Mouse (Mus musculus): ENCODE measurements around the gene Gng2.

DNA sequence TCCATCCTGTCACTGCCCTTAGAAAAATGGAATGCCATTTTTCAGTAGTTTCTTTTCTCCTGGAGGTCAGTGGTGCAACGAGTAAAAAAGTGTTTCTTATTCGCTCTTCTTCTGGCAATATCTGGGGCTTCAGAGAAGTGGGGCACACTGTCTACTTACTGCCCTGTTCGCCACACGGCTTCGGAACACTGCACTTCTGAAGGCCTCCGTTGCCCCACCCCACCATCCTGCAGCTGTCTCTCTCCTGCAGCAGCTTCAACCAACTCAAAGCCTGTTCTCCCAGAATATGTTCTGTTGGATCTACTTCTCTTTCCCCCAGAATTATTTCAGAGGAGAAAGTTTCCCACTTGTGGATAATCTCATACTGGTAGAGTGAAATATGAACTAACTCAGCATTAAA, 52.3 kb downstream of the Gng2 start:
- no peak for TF ChIP-seq CTCF (IDR thresholded peaks at IDR 0.05; ENCODE audit: insufficient read depth, low read length)
- TF ChIP-seq POLR2A (IDR thresholded peaks at IDR 0.05; ENCODE audit: borderline replicate concordance, extremely low read depth, low read depth, low read length) = no peak
